Mouse (Mus musculus): Measurements from ENCODE around the gene Tlk2.
"Not testable (repeated sequence)": the region's sequence is repeated elsewhere in the genome, so short reads cannot be mapped to it uniquely, and the experiment has no call there.

Gene Tlk2

GRCm38 (mm10) chr11:105178516-105178915 lies at the start of gene Tlk2:
Tlk2 (plus strand) TSS chr11:105178807.
- DNase-seq (ENCODE audit: low read depth, low spot score), result no peak

- no peak for DNase-seq (ENCODE audit: low read depth, low spot score)
These were observed 42.9 kb upstream of the Tlk2 start for GRCm38 (mm10) chr11:105135692-105136091.

DNA sequence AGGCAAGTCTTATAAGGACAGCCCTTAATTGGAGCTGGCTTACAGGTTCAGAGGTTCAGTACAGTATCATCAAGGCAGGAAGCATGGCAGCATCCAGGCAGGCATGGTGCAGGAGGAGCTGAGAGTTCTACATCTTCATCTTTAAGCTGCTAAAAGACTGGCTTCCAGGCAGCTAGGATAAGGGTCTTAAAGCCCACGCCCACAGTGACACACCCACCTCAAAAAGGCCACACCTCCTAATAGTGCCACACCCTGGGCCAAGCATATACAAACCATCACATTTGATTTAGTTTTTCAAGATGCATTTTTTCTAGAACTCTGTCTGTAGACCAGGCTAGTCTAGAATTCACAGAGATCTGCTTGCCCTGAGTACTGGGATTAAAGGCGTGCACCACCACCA lies 41.4 kb upstream of the Tlk2 start:
- DNase-seq (ENCODE audit: low read depth, low spot score), result not testable (repeated sequence)

GRCm38 (mm10) chr11:105140512-105140911 lies 38.1 kb upstream of the Tlk2 start:
- not testable (repeated sequence) for DNase-seq (ENCODE audit: low read depth, low spot score)

- DNase-seq (ENCODE audit: low read depth, low spot score), result no peak
These were observed 37.5 kb upstream of the Tlk2 start for GRCm38 (mm10) chr11:105141115-105141514.

GRCm38 (mm10) chr11:105143564-105143963 lies 35.0 kb upstream of the Tlk2 start:
- no peak for DNase-seq (ENCODE audit: low read depth, low spot score)

DNA sequence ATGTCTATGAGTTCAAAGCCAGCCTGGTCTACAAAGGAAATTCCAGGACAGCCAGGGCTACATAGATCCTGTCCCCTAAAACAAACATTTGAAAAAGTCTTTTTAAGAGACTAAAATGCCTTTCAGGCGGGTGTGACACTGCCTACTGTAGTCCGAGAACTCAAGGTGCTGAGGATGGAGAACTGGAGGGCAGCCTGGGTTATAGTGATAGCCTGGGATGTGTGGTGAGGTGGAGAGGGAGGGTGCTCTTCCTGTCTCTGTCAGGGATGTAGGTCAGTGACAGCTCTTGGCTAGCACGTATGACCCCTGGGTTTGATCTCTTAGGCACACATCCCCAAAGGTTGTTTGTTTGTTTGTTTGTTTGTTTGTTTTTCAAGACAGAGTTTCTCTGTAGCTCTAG lies 34.5 kb upstream of the Tlk2 start:
- DNase-seq (ENCODE audit: low read depth, low spot score), result no peak

DNA sequence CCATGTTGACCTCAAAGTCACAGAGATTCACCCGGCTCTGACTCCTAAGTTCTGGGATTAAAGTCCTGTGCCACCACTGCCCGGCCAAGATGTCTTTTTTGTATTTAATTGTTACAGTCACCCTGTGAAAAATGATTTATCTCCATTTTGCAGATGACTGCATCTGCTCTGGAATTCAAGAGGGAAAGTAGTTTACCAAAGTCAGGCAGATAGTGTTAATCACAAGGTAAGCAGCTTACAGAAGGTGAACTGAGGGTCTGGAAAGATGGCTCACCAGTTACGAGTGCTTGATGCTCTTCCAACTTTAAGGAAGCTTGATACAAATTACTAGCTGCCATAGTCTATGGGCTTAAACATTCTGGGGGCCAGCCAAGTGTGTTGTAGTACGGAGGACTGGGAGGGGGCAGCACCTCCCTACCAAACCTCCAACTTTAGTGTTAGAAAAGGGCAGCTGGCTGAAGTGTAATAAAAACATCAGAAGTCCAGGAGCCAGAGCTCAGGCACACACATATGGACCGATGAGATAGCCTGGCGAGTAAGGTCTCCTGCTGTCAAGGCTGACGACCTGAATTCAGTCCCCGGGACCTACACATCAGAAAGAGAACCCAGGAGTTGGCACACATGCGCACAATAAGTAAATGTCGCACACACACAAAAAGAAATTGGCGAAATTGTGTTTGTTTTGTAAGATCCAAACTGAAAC lies 33.9 kb upstream of the Tlk2 start:
- no peak for DNase-seq (ENCODE audit: low read depth, low spot score)

DNA sequence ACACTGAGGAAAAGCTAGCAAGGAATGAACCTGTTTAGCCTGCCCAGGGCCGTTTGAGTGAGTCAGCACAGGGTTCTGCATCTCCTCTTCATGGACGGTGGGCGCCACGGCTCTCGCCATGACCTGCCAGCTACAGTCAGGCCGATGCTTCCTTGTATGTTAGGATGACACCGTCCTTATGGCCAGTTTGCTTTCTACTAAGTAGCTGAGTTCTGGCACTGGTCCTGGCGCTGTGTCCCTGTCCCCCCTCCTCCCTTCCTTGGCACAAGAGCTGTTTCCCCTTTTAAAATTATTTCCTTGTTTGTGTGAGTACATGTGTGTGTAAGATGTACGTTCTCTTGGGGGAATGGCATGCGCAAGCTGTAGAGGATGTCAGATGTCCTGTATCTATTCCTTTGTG lies 33.4 kb upstream of the Tlk2 start:
- DNase-seq (ENCODE audit: low read depth, low spot score), result no peak

GRCm38 (mm10) chr11:105146593-105146992 lies 32.0 kb upstream of the Tlk2 start, which contains the start of gene Gm10842:
Gm10842 (plus strand) TSS chr11:105146893.
- DNase-seq (ENCODE audit: low read depth, low spot score), result no peak

- DNase-seq (ENCODE audit: low read depth, low spot score), result no peak
These were observed 29.3 kb upstream of the Tlk2 start for GRCm38 (mm10) chr11:105149353-105149752.

DNA sequence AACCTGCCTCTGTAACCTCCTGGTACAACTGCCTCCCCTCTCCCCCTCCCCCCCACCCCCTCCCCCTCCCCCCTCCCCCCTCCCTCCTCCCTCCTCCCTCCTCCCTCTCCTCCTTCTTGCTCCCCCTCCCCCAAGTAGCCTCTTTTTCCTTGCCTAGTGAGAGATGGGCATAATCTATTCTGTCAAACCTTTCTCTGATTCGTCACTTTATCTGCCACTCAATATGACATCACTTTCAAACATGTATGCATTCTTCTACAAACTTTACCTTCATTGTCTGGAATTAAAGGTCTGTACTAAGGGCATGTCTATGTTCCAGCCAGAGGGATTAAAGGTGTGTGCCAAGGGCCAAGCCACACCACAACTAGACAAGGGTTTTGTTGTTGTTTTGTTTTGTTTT lies 28.8 kb upstream of the Tlk2 start:
- no peak for DNase-seq (ENCODE audit: low read depth, low spot score)

DNA sequence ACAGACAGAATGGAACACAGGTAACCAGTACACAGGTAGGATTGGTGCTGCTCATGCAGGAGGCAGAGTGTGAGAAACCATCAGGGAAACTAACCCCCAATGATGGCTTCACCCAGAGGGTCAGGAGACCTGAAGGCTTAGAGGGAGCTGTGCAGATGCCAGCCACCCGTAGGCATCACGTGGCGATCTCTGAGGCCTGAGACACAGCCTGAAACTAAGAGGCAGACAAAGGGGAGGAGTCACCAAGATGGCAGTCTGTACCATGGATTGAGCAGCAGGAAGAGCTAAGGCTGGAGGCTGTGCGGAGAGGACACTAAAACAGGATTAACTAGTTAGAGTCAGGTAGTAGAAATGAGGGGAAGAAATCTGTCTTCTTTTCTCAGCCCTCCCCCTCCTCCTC lies 27.9 kb upstream of the Tlk2 start:
- no peak for DNase-seq (ENCODE audit: low read depth, low spot score)

GRCm38 (mm10) chr11:105151226-105152016 lies 27.2 kb upstream of the Tlk2 start:
- DNase-seq (ENCODE audit: low read depth, low spot score), result no peak

GRCm38 (mm10) chr11:105152017-105152300 lies 26.6 kb upstream of the Tlk2 start:
- no peak for DNase-seq (ENCODE audit: low read depth, low spot score)

GRCm38 (mm10) chr11:105152357-105152899 lies 26.2 kb upstream of the Tlk2 start:
- DNase-seq (ENCODE audit: low read depth, low spot score), result no peak

DNA sequence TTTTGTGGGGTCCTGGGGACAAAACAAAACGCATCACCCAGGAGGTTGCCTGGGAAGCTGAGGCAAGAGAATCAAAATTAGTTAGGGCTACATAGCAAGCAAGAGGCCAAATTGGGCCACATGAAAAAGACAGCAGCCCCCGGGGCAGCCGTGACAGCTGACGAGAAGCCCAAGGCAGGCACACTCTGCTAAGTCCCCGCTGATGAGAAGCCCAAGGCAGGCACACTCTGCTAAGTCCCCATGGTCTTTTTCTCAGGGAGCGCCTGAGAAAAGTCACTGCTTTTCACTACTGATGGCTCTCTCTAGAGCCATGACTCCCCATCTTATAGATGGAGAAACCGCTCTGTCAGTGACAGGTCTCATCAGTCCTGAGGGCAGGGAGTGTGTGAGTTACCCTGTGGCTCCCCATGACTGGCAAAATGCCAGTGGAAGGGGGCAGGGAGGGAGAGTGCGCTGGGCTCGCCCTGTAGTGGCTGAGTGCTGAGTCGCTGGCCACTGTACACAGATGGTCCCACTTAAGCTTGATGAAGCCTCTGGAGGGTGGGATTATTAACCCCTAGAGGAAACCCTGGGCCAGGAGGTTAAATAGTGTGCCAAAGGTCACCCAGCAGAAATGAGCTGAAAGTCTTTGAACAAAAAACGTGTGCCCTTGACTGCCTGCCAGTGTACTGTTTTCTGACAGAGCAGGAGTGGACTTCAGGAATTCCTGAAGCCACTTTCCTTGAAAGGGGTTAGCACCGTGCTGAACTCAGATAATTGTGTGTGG lies 25.4 kb upstream of the Tlk2 start:
- DNase-seq (ENCODE audit: low read depth, low spot score), result peak; percentile 86

- no peak for DNase-seq (ENCODE audit: low read depth, low spot score)
These were observed 22.7 kb upstream of the Tlk2 start for GRCm38 (mm10) chr11:105155915-105156314.

GRCm38 (mm10) chr11:105156748-105157267 lies 21.8 kb upstream of the Tlk2 start:
- DNase-seq (ENCODE audit: low read depth, low spot score), result no peak

DNA sequence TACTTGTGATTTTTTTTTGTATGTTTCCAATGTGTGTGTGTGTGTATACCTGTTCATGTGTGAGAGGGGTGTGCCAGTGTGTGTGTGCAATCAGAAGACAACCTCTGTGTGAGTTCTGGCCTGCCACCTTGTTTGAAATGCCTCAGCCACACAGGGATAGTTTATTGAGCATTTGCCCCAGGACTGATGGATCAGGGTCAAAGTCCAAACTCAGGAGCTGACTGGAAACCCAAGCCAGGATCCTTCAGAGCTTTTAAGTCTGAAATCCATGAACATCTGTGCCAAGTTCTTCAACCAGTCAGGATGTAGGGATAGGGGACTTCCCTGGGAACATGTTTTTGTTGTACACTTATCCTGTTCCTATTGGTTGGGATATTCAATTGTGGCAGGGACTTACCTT lies 20.6 kb upstream of the Tlk2 start:
- no peak for DNase-seq (ENCODE audit: low read depth, low spot score)

- peak; percentile 37 for DNase-seq (ENCODE audit: low read depth, low spot score)
These were observed 18.8 kb upstream of the Tlk2 start for GRCm38 (mm10) chr11:105159673-105160360.

All from mesoderm, embryonic 11.5 days (tissue).